Mouse (Mus musculus) cortical plate, adult 2 months (tissue): ENCODE measurements at regions not wholly inside any gene's neighbourhood (a gene's known extent, or its start where the extent isn't known, plus 50 kb on each side); places are given as distances from the start of the nearest gene placed in this dataset.

Source experiments
- H3K27ac ChIP-seq: fragments of 200-500 bp; 2 replicates; pipeline ENCODE4 v1.5.1; 2012; ENCODE audit warnings: low read length, control low read depth, inconsistent platforms; ENCODE audit not compliant: insufficient read depth
- H3K4me1 ChIP-seq: fragments of 200-500 bp; 2 replicates; pipeline ENCODE4 v1.6.1; 2011; ENCODE audit warnings: low read length; ENCODE audit not compliant: control insufficient read depth, insufficient read depth
- H3K4me3 ChIP-seq: fragments of 200-500 bp; 2 replicates; pipeline ENCODE4 v1.5.1; 2011; ENCODE audit warnings: mild to moderate bottlenecking, low read length, control low read depth; ENCODE audit not compliant: insufficient read depth
- CTCF ChIP-seq: fragments of 200-500 bp; IDR thresholded peaks from 2 replicates; pipeline ENCODE4 v1.5.1; 2011; ENCODE audit warnings: mild to moderate bottlenecking, control low read depth, low read length; ENCODE audit not compliant: insufficient read depth; ENCODE audit errors: extremely low read depth
- POLR2A ChIP-seq: fragments of 200-500 bp; IDR thresholded peaks from 2 replicates; pipeline ENCODE4 v1.6.1; 2011; ENCODE audit warnings: mild to moderate bottlenecking, low read length, control low read depth; ENCODE audit not compliant: insufficient read depth; ENCODE audit errors: extremely low read depth

- Histone ChIP-seq H3K27ac (no peak overlapping the region), H3K4me3 (no peak overlapping the region), H3K4me1 (no peaks in the 10 kb centered on the region)
- TF ChIP-seq POLR2A (no peak), CTCF (no peak)
Observed at GRCm38 (mm10) chr11:89932231-89932865, 70.3 kb downstream of the Pctp start.

GRCm38 (mm10) chr11:89929115-89929988, 73.3 kb downstream of the Pctp start:
- TF ChIP-seq CTCF, result no peak
- TF ChIP-seq POLR2A, result no peak
- Histone ChIP-seq H3K4me1 (no peaks in the 10 kb centered on the region), H3K27ac (no peak overlapping the region), H3K4me3 (no peak overlapping the region)

GRCm38 (mm10) chr11:89927483-89928156, 75.1 kb downstream of the Pctp start:
- H3K4me3 ChIP-seq, result no peak overlapping the region
- TF ChIP-seq POLR2A (no peak), CTCF (no peak)
- no peak overlapping the region for H3K27ac ChIP-seq
- no peaks in the 10 kb centered on the region for H3K4me1 ChIP-seq

GRCm38 (mm10) chr11:89922551-89922950, 80.1 kb downstream of the Pctp start:
- Histone ChIP-seq H3K4me3 (no peak overlapping the region), H3K4me1 (no peaks in the 10 kb centered on the region), H3K27ac (no peak overlapping the region)
- TF ChIP-seq POLR2A (no peak), CTCF (no peak)

- no peak for TF ChIP-seq POLR2A
- peak; percentile 84 for TF ChIP-seq CTCF
- H3K27ac ChIP-seq, result no peak overlapping the region
- no peaks in the 10 kb centered on the region for H3K4me1 ChIP-seq
- no peak overlapping the region for H3K4me3 ChIP-seq
Observed at GRCm38 (mm10) chr11:89921146-89921545, 81.5 kb downstream of the Pctp start.

GRCm38 (mm10) chr11:89915795-89916194, 86.9 kb downstream of the Pctp start:
- H3K4me3 ChIP-seq, result no peak overlapping the region
- H3K27ac ChIP-seq, result no peak overlapping the region
- TF ChIP-seq CTCF (no peak), POLR2A (no peak)
- no peaks in the 10 kb centered on the region for H3K4me1 ChIP-seq

- TF ChIP-seq CTCF, result no peak
- no peak for TF ChIP-seq POLR2A
Observed at GRCm38 (mm10) chr11:89914577-89914976, 88.1 kb downstream of the Pctp start.

GRCm38 (mm10) chr11:89901241-89901740, 101.4 kb downstream of the Pctp start:
- H3K4me1 ChIP-seq, result no peaks in the 10 kb centered on the region
- TF ChIP-seq POLR2A, result no peak
- TF ChIP-seq CTCF, result no peak
- no peak overlapping the region for H3K4me3 ChIP-seq
- no peak overlapping the region for H3K27ac ChIP-seq

More at GRCm38 (mm10) chr11:89914577-89914976, 88.1 kb downstream of the Pctp start:
- Histone ChIP-seq H3K4me3 (no peak overlapping the region), H3K27ac (no peak overlapping the region), H3K4me1 (no peaks in the 10 kb centered on the region)

- TF ChIP-seq POLR2A (no peak), CTCF (no peak)
- no peaks in the 10 kb centered on the region for H3K4me1 ChIP-seq
- no peak overlapping the region for H3K27ac ChIP-seq
- H3K4me3 ChIP-seq, result no peak overlapping the region
Observed at GRCm38 (mm10) chr11:89898516-89898915, 104.2 kb downstream of the Pctp start.

- Histone ChIP-seq H3K27ac (no peak overlapping the region), H3K4me3 (no peak overlapping the region), H3K4me1 (no peaks in the 10 kb centered on the region)
- TF ChIP-seq CTCF (no peak), POLR2A (no peak)
Observed at GRCm38 (mm10) chr11:89896854-89897253, 105.8 kb downstream of the Pctp start.

- H3K4me1 ChIP-seq, result no peaks in the 10 kb centered on the region; the same call in 1 of the 2 replicates
- H3K4me3 ChIP-seq, result no peak overlapping the region
- no peak overlapping the region for H3K27ac ChIP-seq
- no peak for TF ChIP-seq CTCF
- TF ChIP-seq POLR2A, result no peak
Observed at GRCm38 (mm10) chr11:89871587-89871986, 94.1 kb upstream of the Ankfn1 start.
